Mouse (Mus musculus) thymus, adult 2 months (tissue): ENCODE data around the gene Ptov1.

Source experiments
- CTCF ChIP-seq: fragments of 200-500 bp; IDR thresholded peaks from 2 replicates; pipeline ENCODE4 v1.5.1; 2012; ENCODE audit warnings: mild to moderate bottlenecking, control low read depth, low read length, moderate library complexity, borderline replicate concordance; ENCODE audit not compliant: control insufficient read depth, poor library complexity, insufficient read depth; ENCODE audit errors: extremely low read depth
- POLR2A ChIP-seq: fragments of 200-500 bp; IDR thresholded peaks from 2 replicates; pipeline ENCODE4 v1.6.1; 2012; ENCODE audit warnings: mild to moderate bottlenecking, low read length, control low read depth, moderate library complexity; ENCODE audit not compliant: control insufficient read depth, poor library complexity, insufficient read depth; ENCODE audit errors: extremely low read depth

GRCm38 (mm10) chr7:44817441-44817840, 52.1 kb downstream of the Ptov1 start:
- no peak for TF ChIP-seq CTCF
- no peak for TF ChIP-seq POLR2A
